Comparison of ENCODE assay signal across 10 mouse cellular contexts in genomic region chr6:52175864-52176263, GRCm38 (mm10). TPM values are rescaled to one million over a fixed set of nuclear protein-coding genes. Genes with fewer than 3 reads are reported as not detected.
A peak's percentile ranks its signal among the peaks of the same experiment; 100 is the strongest.
DNase-seq lines count a peak whose midpoint lies in the region; ATAC-seq and TF ChIP-seq lines count a peak whose summit lies in the region.
"Had no signal": no experiment of that assay in that cellular context is flagged by ENCODE, and none has a peak within 500 bp of the region (broad histone marks: within the 10 kb centered on the region; RNA-seq: fewer than 3 reads in every experiment).

No protein-coding gene starts in this region.

- peak overlapping the region; percentile 60 for H3K9ac ChIP-seq in hindbrain, postnatal 0 days (replicated peaks; ENCODE audit: low read length)
- peak overlapping the region; percentile 53 for H3K9ac ChIP-seq in liver, embryonic 12.5 days

- ATAC-seq in hindbrain, postnatal 0 days, result peak; percentile 42; the same call in 1 of the 2 replicates
- ATAC-seq in liver, embryonic 12.5 days, result no peak
- ATAC-seq in CD4-positive, CD25-positive, alpha-beta regulatory T cell, adult 4 months, result no peak
- ATAC-seq: forebrain, embryonic 14.5 days had no signal

- H3K4me1 ChIP-seq in hindbrain, postnatal 0 days (ENCODE audit: insufficient read depth, low read length), result no peaks in the 10 kb centered on the region
- H3K4me1 ChIP-seq in liver, embryonic 12.5 days, result peaks cover 12% of the 10 kb centered on the region; the same call in 1 of the 2 replicates

- WGBS in hindbrain, postnatal 0 days, result 0% methylated on average over 12 of the region's 35 CpGs
- WGBS in liver, embryonic 12.5 days (ENCODE audit: insufficient replicate concordance), result 1% methylated on average over 11 of the region's 35 CpGs

- peak overlapping the region; percentile 92 for H3K27ac ChIP-seq in hindbrain, postnatal 0 days
- peak overlapping the region; percentile 77 for H3K27ac ChIP-seq in liver, embryonic 12.5 days

- peak overlapping the region; percentile 41 for H3K4me3 ChIP-seq in hindbrain, postnatal 0 days (ENCODE audit: low read length)
- peak overlapping the region; percentile 50 for H3K4me3 ChIP-seq in liver, embryonic 12.5 days
- H3K4me3 ChIP-seq: myocyte had no signal

- no peaks in the 10 kb centered on the region for H3K36me3 ChIP-seq in hindbrain, postnatal 0 days (ENCODE audit: insufficient read depth, low read length)
- no peaks in the 10 kb centered on the region for H3K36me3 ChIP-seq in liver, embryonic 12.5 days

- peak; percentile 60 for DNase-seq in testis, postnatal 10 days (ENCODE audit: low spot score)
- DNase-seq in testis, postnatal 14 days (ENCODE audit: low spot score), result no peak
- peak; percentile 73 for DNase-seq in hindbrain, postnatal 0 days (ENCODE audit: low spot score)
- DNase-seq in retina, postnatal 1 day, result no peak
- no peak for DNase-seq in cerebellum, postnatal 4 days (ENCODE audit: low spot score in 2 of 2)
- DNase-seq in B cell, adult 2 months, result no peak

- peaks cover 63% of the 10 kb centered on the region for H3K27me3 ChIP-seq in hindbrain, postnatal 0 days (ENCODE audit: insufficient read depth, low read length)
- H3K27me3 ChIP-seq in liver, embryonic 12.5 days (replicated peaks), result peaks cover 98% of the 10 kb centered on the region

- peak overlapping the region; percentile 58 for H3K4me2 ChIP-seq in hindbrain, postnatal 0 days (ENCODE audit: low read depth, low read length)
- peak overlapping the region; percentile 49 for H3K4me2 ChIP-seq in liver, embryonic 12.5 days

- no peaks in the 10 kb centered on the region for H3K9me3 ChIP-seq in hindbrain, postnatal 0 days (ENCODE audit: low read length)
- no peaks in the 10 kb centered on the region for H3K9me3 ChIP-seq in liver, embryonic 12.5 days (replicated peaks)

- TF ChIP-seq CTCF in hindbrain, postnatal 0 days (IDR thresholded peaks at IDR 0.05; ENCODE audit: low read depth), result no peak

RNA-seq across cellular contexts. Expression of gene 5730596B20Rik, which starts 1.4 kb away (rescaled TPM):
- 1.1 and 1.2 TPM in 2 replicates for total RNA-seq in hindbrain, postnatal 0 days (2014; rRNA removed)
- 1.3 and 1.5 TPM in 2 replicates for polyA plus RNA-seq in hindbrain, postnatal 0 days (2015; fragmentation: Nextera tagmentation; extraction: Ambion mirVana)
- polyA plus RNA-seq in liver, embryonic 12.5 days (2016; fragmentation: Nextera tagmentation; extraction: Ambion mirVana), result 0.29 TPM in 2 replicates
- not detected for polyA plus RNA-seq in CD4-positive, CD25-positive, alpha-beta regulatory T cell, adult 4 months (2017; shearing (Covaris generic))
- polyA plus RNA-seq: forebrain, embryonic 14.5 days had no signal

RNA-seq across cellular contexts. Expression of gene Hoxa2, which starts 11.2 kb away (rescaled TPM):
- 20.3 and 24.3 TPM in 2 replicates for total RNA-seq in hindbrain, postnatal 0 days (2014; rRNA removed)
- polyA plus RNA-seq in hindbrain, postnatal 0 days (2015; fragmentation: Nextera tagmentation; extraction: Ambion mirVana), result 16.3 and 16.5 TPM in 2 replicates
- 1.4 TPM in 2 replicates for polyA plus RNA-seq in liver, embryonic 12.5 days (2016; fragmentation: Nextera tagmentation; extraction: Ambion mirVana)
- not detected for polyA plus RNA-seq in CD4-positive, CD25-positive, alpha-beta regulatory T cell, adult 4 months (2017; shearing (Covaris generic))
- polyA plus RNA-seq: forebrain, embryonic 14.5 days had no signal

RNA-seq across cellular contexts. Expression of gene Hoxa4, which starts 15.7 kb away (rescaled TPM):
- total RNA-seq in hindbrain, postnatal 0 days (2014; rRNA removed), result 4.8 and 7.3 TPM in 2 replicates
- 10.5 and 12.0 TPM in 2 replicates for polyA plus RNA-seq in hindbrain, postnatal 0 days (2015; fragmentation: Nextera tagmentation; extraction: Ambion mirVana)
- 0.79 and 0.92 TPM in 2 replicates for polyA plus RNA-seq in liver, embryonic 12.5 days (2016; fragmentation: Nextera tagmentation; extraction: Ambion mirVana)
- not detected for polyA plus RNA-seq in CD4-positive, CD25-positive, alpha-beta regulatory T cell, adult 4 months (2017; shearing (Covaris generic))
- polyA plus RNA-seq: forebrain, embryonic 14.5 days had no signal

RNA-seq across cellular contexts. Expression of gene Hoxa1, which starts 17.7 kb away (rescaled TPM):
- 1.1 and 3.7 TPM in 2 replicates for total RNA-seq in hindbrain, postnatal 0 days (2014; rRNA removed)
- 1.1 and 1.2 TPM in 2 replicates for polyA plus RNA-seq in hindbrain, postnatal 0 days (2015; fragmentation: Nextera tagmentation; extraction: Ambion mirVana)
- polyA plus RNA-seq in liver, embryonic 12.5 days (2016; fragmentation: Nextera tagmentation; extraction: Ambion mirVana), result 1.0 and 1.1 TPM in 2 replicates
- polyA plus RNA-seq in CD4-positive, CD25-positive, alpha-beta regulatory T cell, adult 4 months (2017; shearing (Covaris generic)), result not detected
- polyA plus RNA-seq: forebrain, embryonic 14.5 days had no signal

RNA-seq across cellular contexts. Expression of gene Hoxa5, which starts 28.5 kb away (rescaled TPM):
- total RNA-seq in hindbrain, postnatal 0 days (2014; rRNA removed), result 99.2 and 108 TPM in 2 replicates
- polyA plus RNA-seq in hindbrain, postnatal 0 days (2015; fragmentation: Nextera tagmentation; extraction: Ambion mirVana), result 81.7 and 89.4 TPM in 2 replicates
- polyA plus RNA-seq in liver, embryonic 12.5 days (2016; fragmentation: Nextera tagmentation; extraction: Ambion mirVana), result 2.1 and 3.1 TPM in 2 replicates
- polyA plus RNA-seq in CD4-positive, CD25-positive, alpha-beta regulatory T cell, adult 4 months (2017; shearing (Covaris generic)), result not detected
- polyA plus RNA-seq: forebrain, embryonic 14.5 days had no signal

Comparison
In these comparisons a context has a peak if more than half of its experiments do, and no peak if none do; other contexts are left out.
1. DNase-seq: peak in testis, postnatal 10 days (single experiment) and hindbrain, postnatal 0 days (single experiment); none in testis, postnatal 14 days (single experiment), retina, postnatal 1 day (single experiment), cerebellum, postnatal 4 days (0 of 2) and B cell, adult 2 months (0 of 2).